ENCODE assay signal across 8 mouse cellular contexts in genomic region chr9:121298411-121299091, GRCm38 (mm10). TPM values are rescaled to one million over a fixed set of nuclear protein-coding genes. Genes with fewer than 3 reads are reported as not detected.
DNase-seq lines count a peak whose midpoint lies in the region; ATAC-seq and TF ChIP-seq lines count a peak whose summit lies in the region.

No protein-coding gene starts in this region.

- no peaks in the 10 kb centered on the region for H3K36me3 ChIP-seq in kidney, adult 2 months (ENCODE audit: control insufficient read depth, insufficient read depth, low read length)

- peak overlapping the region; percentile 88 for H3K27ac ChIP-seq in kidney, adult 2 months (ENCODE audit: insufficient read depth, low read depth, low read length)

- peaks cover 35% of the 10 kb centered on the region for H3K4me1 ChIP-seq in kidney, adult 2 months (ENCODE audit: control insufficient read depth, insufficient read depth, low read length)

- ATAC-seq in erythroid progenitor cell, adult 5-6 weeks (replicated peaks; ENCODE audit: low FRiP score, poor library complexity, severe bottlenecking), result no peak

- peak overlapping the region; percentile 84 for H3K4me3 ChIP-seq in kidney, adult 2 months (ENCODE audit: insufficient read depth, low read depth, low read length)

- WGBS in kidney, adult 2 months, result 14% methylated on average over 15 of the region's 15 CpGs

- peak; percentile 62 for DNase-seq in CD4-positive helper T cell, adult 2 months (ENCODE audit: low read depth, low spot score)
- peak; percentile 38 for DNase-seq in T-cell, adult 2 months (ENCODE audit: low spot score)
- DNase-seq in heart, adult 18-20 months, result peak; percentile 74 to 75
- peak; percentile 64 for DNase-seq in kidney, adult 2 months
- DNase-seq in lung, postnatal 10 days, result peak; percentile 77
- DNase-seq in skeletal muscle tissue, adult 2 months (ENCODE audit: low read depth, low spot score), result peak; percentile 50
- DNase-seq in right cerebral cortex, postnatal 14 days, result no peak

- TF ChIP-seq POLR2A in kidney, adult 2 months (IDR thresholded peaks at IDR 0.05; ENCODE audit: low read depth, low read length), result no peak

- TF ChIP-seq CTCF in kidney, adult 2 months (conservative IDR thresholded peaks at IDR 0.05; ENCODE audit: insufficient read depth, insufficient read length, low read depth, low read length), result no peak

- no peaks in the 10 kb centered on the region for H3K27me3 ChIP-seq in kidney, adult 2 months (replicated peaks; ENCODE audit: control insufficient read depth, insufficient read depth, low read length)

RNA-seq across cellular contexts. Expression of gene Trak1, which starts 1.2 kb away (rescaled TPM):
- total RNA-seq in heart, adult 18-20 months (2021), result 100 to 1,000 TPM; 294 to 298 TPM
- polyA plus RNA-seq in kidney, adult 2 months (2012; rRNA removed), result 65.1 and 65.2 TPM in 2 replicates
- 13.4 and 14.4 TPM in 2 replicates for total RNA-seq in erythroid progenitor cell, adult 5-6 weeks (2015; ENCODE audit: low replicate concordance)
- 5.8 and 7.2 TPM in 2 replicates for total RNA-seq in erythroid progenitor cell, adult 5-6 weeks (2017; ENCODE audit: low replicate concordance)

RNA-seq across cellular contexts. Expression of gene Ulk4, which starts 21.6 kb away (rescaled TPM):
- total RNA-seq in heart, adult 18-20 months (2021), result under 1 TPM; 0.22 to 0.46 TPM
- polyA plus RNA-seq in kidney, adult 2 months (2012; rRNA removed), result 1.9 and 4.8 TPM in 2 replicates
- total RNA-seq in erythroid progenitor cell, adult 5-6 weeks (2015; ENCODE audit: low replicate concordance), result 2.5 TPM in 1 of 2 replicates, not detected in the other
- 3.1 TPM in 1 of 2 replicates, not detected in the other for total RNA-seq in erythroid progenitor cell, adult 5-6 weeks (2017; ENCODE audit: low replicate concordance)

Comparison
In these comparisons a context has a peak if more than half of its experiments do, and no peak if none do; other contexts are left out.
1. RNA of gene Trak1, which starts 1.2 kb away (total RNA-seq): 294 to 298 TPM in heart, adult 18-20 months; 5.8 to 14.4 TPM in erythroid progenitor cell, adult 5-6 weeks; every median in the first group is over 10 times any median in the second.